Mouse (Mus musculus): ENCODE measurements around the gene Atp5e.

The Atp5e gene

DNA sequence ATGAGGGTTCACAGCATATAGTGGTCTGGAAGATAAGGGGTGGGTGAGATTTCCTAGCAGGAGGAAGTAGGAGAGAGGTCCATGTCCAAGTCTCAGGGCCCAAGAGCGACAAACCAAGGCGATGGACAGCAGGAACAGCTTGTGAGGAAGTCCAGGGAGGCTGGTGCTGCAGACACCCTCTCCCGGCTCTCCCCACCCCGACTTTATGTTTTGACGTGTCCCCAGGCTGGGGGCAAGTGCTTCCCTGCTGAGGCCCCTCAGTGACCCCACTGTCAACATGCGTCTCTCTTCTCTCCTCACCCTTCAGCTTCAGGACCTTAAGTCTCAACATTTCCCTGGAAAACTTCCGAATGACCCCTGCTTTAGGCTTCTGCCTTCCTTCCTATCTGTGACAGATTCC is 50.8 kb downstream of the Atp5e start:
- no peak for DNase-seq

Data from kidney, adult 8-10 months (tissue).